Mouse (Mus musculus) subcutaneous adipose tissue, adult 2 months (tissue): ENCODE results near the gene Gm21767. TPM values are rescaled to one million over a fixed set of nuclear protein-coding genes. Genes with fewer than 3 reads are reported as not detected.

ENCODE experiments used
- polyA plus RNA-seq: library from polyadenylated mRNA; depleted of rRNA; stranded (reverse); fragments of >200 nt; gene quantifications from 2 replicates; pipeline ENCODE4 v1.2.3, GENCODE M21; 2012; ENCODE audit warnings: low replicate concordance; rRNA removed

Gene Gm21767
- not detected in 2 replicates for polyA plus RNA-seq

DNA sequence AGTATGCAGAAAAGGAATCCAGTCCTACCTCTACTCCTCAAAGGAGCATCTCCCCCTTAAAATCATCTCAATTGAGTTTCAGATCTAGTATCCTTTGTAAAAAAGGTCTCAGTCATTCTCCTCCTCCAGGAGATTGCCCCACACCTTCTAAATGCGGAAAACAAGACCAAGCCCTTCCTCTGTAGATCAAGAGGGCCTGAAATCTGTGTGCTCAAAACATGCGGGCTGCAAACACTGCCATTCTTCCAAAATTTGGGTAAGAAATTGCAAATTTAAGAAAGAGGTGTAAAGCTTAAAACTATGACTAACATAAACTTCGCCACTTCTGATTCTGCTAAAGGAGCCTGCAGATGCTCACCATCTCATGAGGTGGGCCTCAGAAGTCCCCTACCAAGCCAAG is at the start of gene Gm21767:
Gene Gm21767, plus strand, starts transcription at position 301 of the 400 bp plus-strand sequence.

